Mouse (Mus musculus) thymus, postnatal 25 days (tissue): ENCODE results near the gene 1700029H14Rik.

Experiments used
- DNase-seq: peaks from one replicate; pipeline ENCODE4 v3.0.0; 2022

The 1700029H14Rik gene

GRCm38 (mm10) chr8:13501221-13501620, 61.0 kb downstream of the 1700029H14Rik start:
- no peak for DNase-seq
